Mouse (Mus musculus) midbrain, postnatal 0 days (tissue): Measurements from ENCODE around the gene Exosc8. TPM values are rescaled to one million over a fixed set of nuclear protein-coding genes. Genes with fewer than 3 reads are reported as not detected.

Source experiments
- ATAC-seq: fragments of 200-750 bp; cut with Nextera tagmentation; 2 replicates; pipeline ENCODE4 v1.8.0; 2017; ENCODE audit warnings: moderate number of reproducible peaks, mild to moderate bottlenecking, moderate TSS enrichment, moderate library complexity; ENCODE audit not compliant: low FRiP score
- DNase-seq: peaks from one replicate; pipeline ENCODE4 v3.0.0-alpha.2; 2015; ENCODE audit warnings: low spot score
- H3K27ac ChIP-seq: fragments of 300-500 bp; sonication (generic); 2 replicates; pipeline ENCODE4 v1.5.1; 2014; ENCODE audit warnings: low read depth, mild to moderate bottlenecking, low read length, mixed read lengths
- H3K27me3 ChIP-seq: fragments of 300-500 bp; sonication (generic); 2 replicates; pipeline ENCODE4 v1.6.1; 2014; ENCODE audit warnings: low read length, control low read depth, mixed read lengths; ENCODE audit not compliant: insufficient read depth
- H3K36me3 ChIP-seq: fragments of 300-500 bp; sonication (generic); 2 replicates; pipeline ENCODE4 v1.6.1; 2014; ENCODE audit warnings: low read length, control low read depth, mixed read lengths; ENCODE audit not compliant: insufficient read depth
- H3K4me1 ChIP-seq: fragments of 300-500 bp; sonication (generic); 2 replicates; pipeline ENCODE4 v1.6.1; 2014; ENCODE audit warnings: mild to moderate bottlenecking, control low read depth, antibody characterized with exemption, low read length, mixed read lengths; ENCODE audit not compliant: insufficient read depth
- H3K4me2 ChIP-seq: fragments of 300-500 bp; sonication (generic); 2 replicates; pipeline ENCODE4 v1.6.1; 2014; ENCODE audit warnings: low read depth, mild to moderate bottlenecking, low read length, mixed read lengths; ENCODE audit not compliant: poor library complexity, severe bottlenecking
- H3K4me3 ChIP-seq: fragments of 300-500 bp; sonication (generic); 2 replicates; pipeline ENCODE4 v1.5.1; 2014; ENCODE audit warnings: low read depth, mild to moderate bottlenecking, low read length, moderate library complexity
- H3K9ac ChIP-seq: fragments of 300-500 bp; sonication (generic); replicated peaks from 2 replicates; pipeline ENCODE4 v1.6.1; 2014; ENCODE audit warnings: mild to moderate bottlenecking, low read length, moderate library complexity, mixed read lengths; ENCODE audit not compliant: poor library complexity, severe bottlenecking
- H3K9me3 ChIP-seq: fragments of 300-500 bp; sonication (generic); 2 replicates; pipeline ENCODE4 v1.6.1; 2016; ENCODE audit warnings: low read length, control low read depth
- CTCF ChIP-seq: IDR thresholded peaks from 2 replicates; pipeline ENCODE4 v1.5.1; 2016; ENCODE audit warnings: antibody characterized with exemption, mild to moderate bottlenecking
- WGBS: fragments of 180-500 bp; shearing (Covaris S2); extraction: QIAGEN DNeasy Blood & Tissue Kit; methylation state at CpG from one replicate; pipeline ENCODE4 v1.1.7; 2014; 5-methylcytosine and 5-hydroxymethylcytosine counted together
- polyA plus RNA-seq: library from polyadenylated mRNA; unstranded; fragments of >200 nt; fragmentation: Nextera tagmentation; extraction: Ambion mirVana; gene quantifications from 2 replicates; pipeline ENCODE4 v1.2.1, GENCODE M21; 2015
- total RNA-seq: library from RNA; depleted of rRNA; stranded (reverse); fragments of >200 nt; gene quantifications from 2 replicates; pipeline ENCODE4 v1.2.3, GENCODE M21; 2014

Gene Exosc8
- total and polyA plus RNA-seq, 2 experiments from 2014 or later: 44.3 to 68.4 TPM

DNA sequence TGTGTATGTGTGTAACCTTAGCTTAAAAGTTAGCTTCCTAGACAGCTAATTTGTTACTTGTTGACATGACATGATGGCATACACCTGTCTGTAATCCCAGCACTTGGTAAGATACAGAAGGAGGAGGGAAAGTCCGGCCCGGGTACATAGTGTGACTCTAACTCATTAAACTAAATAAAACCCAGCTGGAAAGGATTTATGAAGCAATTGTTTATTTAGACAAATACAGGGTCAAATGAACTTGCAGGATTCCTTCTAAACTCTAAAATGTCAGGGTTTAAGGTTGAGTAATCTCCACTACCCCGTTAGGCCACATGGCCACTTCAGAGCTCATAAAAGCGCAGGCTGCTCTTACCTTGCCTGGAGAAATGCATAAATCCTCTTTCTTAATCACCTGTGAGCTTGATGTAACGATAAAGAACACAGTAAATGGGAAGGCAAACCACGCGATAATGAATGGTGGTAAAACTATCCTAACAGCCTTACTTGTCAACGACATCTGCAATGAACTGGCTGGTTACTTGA is 3.5 kb downstream of the Exosc8 start:
- Histone ChIP-seq H3K9me3 (no peaks in the 10 kb centered on the region), H3K36me3 (peaks cover 48% of the 10 kb centered on the region), H3K9ac (no peak overlapping the region), H3K27ac (no peak overlapping the region), H3K4me1 (0 out of 2 replicates have a peak, but pooled peaks cover 4% of the 10 kb centered on the region), H3K4me2 (no peak overlapping the region), H3K27me3 (no peaks in the 10 kb centered on the region), H3K4me3 (no peak overlapping the region)
- DNase-seq: no peak
- WGBS: 89% methylated on average over 8 of the region's 8 CpGs
- ATAC-seq: no peak
- no peak for TF ChIP-seq CTCF

DNA sequence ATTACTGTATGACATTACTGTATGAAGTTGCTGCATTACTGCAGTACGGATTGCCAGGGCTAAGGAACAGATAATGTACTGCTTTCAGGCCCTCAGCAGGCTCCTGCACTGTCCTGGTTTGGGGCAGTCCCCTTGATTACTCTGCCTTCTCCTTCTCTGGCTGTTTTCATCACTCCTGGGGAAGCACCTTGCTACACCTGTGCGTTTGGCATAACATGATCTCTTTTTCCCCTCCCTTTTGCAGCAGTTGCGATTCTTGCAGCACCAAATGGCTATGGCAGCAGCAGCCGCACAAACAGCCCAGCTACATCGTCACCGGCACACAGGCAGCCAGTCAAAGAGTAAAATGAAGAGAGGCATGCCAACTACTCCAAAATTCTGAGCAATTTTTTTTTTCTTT is 7.1 kb downstream of the Exosc8 start:
- H3K36me3 ChIP-seq: peaks cover 57% of the 10 kb centered on the region
- no peak overlapping the region for H3K4me3 ChIP-seq
- no peak for ATAC-seq
- 92% methylated on average over 6 of the region's 6 CpGs for WGBS
- no peak overlapping the region for H3K27ac ChIP-seq
- H3K4me1 ChIP-seq: no peaks in the 10 kb centered on the region
- no peak overlapping the region for H3K9ac ChIP-seq
- H3K4me2 ChIP-seq: no peak overlapping the region
- no peak for TF ChIP-seq CTCF
- H3K9me3 ChIP-seq: no peaks in the 10 kb centered on the region
- H3K27me3 ChIP-seq: no peaks in the 10 kb centered on the region
- DNase-seq: no peak

DNA sequence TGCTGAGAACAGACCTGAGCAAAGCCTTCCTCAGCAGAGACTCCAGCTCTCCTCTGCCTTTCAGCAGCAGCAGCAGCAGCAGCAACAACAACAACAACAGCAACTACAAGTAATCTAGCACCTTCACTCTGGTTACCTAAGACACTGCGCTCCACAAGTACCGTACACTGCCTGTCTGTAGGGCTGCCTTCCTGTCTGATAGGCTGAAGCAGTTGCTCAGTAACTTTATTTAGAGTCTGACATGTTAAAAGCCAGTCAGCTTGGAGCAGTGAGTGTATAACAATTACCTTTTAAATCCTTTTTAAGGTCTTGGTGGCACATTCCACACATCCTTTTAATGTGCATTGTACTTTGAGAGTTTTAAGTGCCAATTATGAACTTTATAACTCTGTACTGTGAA is 7.6 kb downstream of the Exosc8 start:
- H3K4me2 ChIP-seq: no peak overlapping the region
- no peak overlapping the region for H3K27ac ChIP-seq
- no peak for TF ChIP-seq CTCF
- ATAC-seq: no peak
- DNase-seq: no peak
- no peak overlapping the region for H3K4me3 ChIP-seq
- no peaks in the 10 kb centered on the region for H3K9me3 ChIP-seq
- no peaks in the 10 kb centered on the region for H3K27me3 ChIP-seq
- no peaks in the 10 kb centered on the region for H3K4me1 ChIP-seq
- H3K9ac ChIP-seq: no peak overlapping the region
- H3K36me3 ChIP-seq: peaks cover 60% of the 10 kb centered on the region
- 98% methylated on average over 2 of the region's 2 CpGs for WGBS

DNA sequence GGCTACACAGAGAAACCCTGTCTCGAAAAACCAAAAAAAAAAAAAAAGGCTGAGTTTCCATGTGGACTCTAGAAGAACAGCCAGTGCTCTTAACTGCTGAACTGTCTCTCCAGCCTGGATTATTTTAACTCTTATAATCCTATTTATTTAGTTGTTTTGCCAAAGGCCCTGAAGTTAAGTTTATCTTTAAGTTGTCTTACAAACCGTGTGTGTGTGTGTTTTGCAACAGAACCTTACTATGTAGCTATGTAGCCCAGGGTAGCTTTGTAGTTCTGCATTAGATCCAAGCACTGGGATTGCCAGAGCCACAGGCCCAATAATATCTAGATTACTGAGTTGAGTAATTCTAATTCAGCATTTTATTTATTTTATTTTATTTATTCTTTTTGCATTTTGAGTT is 9.8 kb downstream of the Exosc8 start:
- Histone ChIP-seq H3K36me3 (peaks cover 65% of the 10 kb centered on the region), H3K9me3 (no peaks in the 10 kb centered on the region)
- WGBS: 91% methylated on average over 2 of the region's 2 CpGs

DNA sequence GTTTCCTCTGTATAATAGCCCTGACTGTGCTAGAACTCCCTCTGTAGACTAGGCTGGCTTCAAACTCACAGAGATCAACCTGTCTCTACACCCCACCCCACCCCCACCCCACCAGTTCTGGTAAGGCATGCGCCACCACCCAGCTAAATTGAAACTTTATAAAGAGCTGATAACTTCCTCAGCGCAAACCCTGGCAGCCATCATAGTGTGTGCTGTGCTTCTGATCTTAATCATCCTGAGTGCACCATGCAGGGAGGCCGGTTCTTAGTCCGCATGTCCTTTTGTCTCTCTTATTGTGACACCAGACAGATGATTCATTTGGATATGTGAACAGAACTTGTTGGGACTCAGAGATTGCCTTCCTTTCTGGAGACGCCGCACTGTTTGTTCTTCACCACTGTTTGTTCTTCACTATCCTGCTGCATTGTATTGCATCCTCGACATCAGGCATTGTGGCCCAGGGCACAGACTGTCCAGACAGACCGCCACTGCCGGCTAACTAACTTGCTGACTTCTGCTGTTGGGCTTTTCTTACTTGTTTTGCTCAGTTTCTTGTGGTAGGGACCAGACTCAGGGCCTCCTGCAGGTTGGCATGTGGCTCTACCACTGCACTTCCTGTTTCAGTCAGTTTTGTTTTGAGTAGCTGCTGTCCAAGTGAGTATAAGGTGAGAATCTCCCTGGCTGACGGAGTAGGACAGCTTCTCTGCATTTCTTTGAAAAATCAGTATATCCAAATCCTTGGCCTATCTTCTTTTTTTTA is 11.3 kb downstream of the Exosc8 start:
- H3K4me2 ChIP-seq: no peak overlapping the region
- 89% methylated on average over 10 of the region's 10 CpGs for WGBS
- no peaks in the 10 kb centered on the region for H3K4me1 ChIP-seq
- ATAC-seq (no peak), DNase-seq (no peak)
- H3K4me3 ChIP-seq: no peak overlapping the region
- H3K36me3 ChIP-seq: peaks cover 51% of the 10 kb centered on the region
- H3K9ac ChIP-seq: no peak overlapping the region
- no peaks in the 10 kb centered on the region for H3K27me3 ChIP-seq
- H3K27ac ChIP-seq: no peak overlapping the region
- no peak for TF ChIP-seq CTCF
- H3K9me3 ChIP-seq: no peaks in the 10 kb centered on the region

More for the DNA sequence above, 9.8 kb downstream of the Exosc8 start:
- H3K4me1 ChIP-seq: no peaks in the 10 kb centered on the region
- DNase-seq: no peak
- no peak overlapping the region for H3K4me2 ChIP-seq
- no peak overlapping the region for H3K4me3 ChIP-seq
- H3K27me3 ChIP-seq: no peaks in the 10 kb centered on the region
- no peak overlapping the region for H3K9ac ChIP-seq
- ATAC-seq: no peak
- H3K27ac ChIP-seq: no peak overlapping the region
- no peak for TF ChIP-seq CTCF

DNA sequence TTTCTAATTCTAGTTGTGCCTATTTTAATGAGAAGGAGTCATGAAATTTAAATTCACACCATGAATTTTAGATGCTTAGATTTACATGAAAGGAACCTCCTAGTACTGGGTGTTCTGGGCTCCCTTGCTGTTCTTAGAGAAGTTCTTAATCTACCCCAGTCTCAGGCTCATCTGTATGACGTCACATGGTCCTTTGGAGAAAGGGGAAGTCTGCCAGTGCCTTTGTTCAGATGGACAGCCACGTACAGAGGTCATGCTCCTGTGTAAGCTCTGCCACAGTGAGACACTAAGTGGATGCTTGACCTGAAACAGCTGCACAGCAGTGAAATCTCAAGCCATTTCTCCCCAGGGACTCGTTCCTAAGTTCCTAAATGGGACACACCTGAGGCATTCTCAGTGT is 16.2 kb downstream of the Exosc8 start:
- 59% methylated on average over 3 of the region's 3 CpGs for WGBS
- Histone ChIP-seq H3K36me3 (peaks cover 44% of the 10 kb centered on the region), H3K9me3 (no peaks in the 10 kb centered on the region), H3K4me3 (no peak overlapping the region), H3K27ac (no peak overlapping the region), H3K9ac (no peak overlapping the region), H3K4me1 (no peaks in the 10 kb centered on the region), H3K27me3 (no peaks in the 10 kb centered on the region), H3K4me2 (no peak overlapping the region)
- no peak for DNase-seq
- ATAC-seq: no peak
- no peak for TF ChIP-seq CTCF
